Mouse (Mus musculus) E14TG2a.4 (cell line): ENCODE data around the gene Ism2.

ENCODE experiments used
- H3K27me3 ChIP-seq: 2 replicates; pipeline ENCODE4 v1.6.1; 2014; ENCODE audit warnings: low read length, control low read depth; ENCODE audit not compliant: insufficient read depth
- H3K36me3 ChIP-seq: 2 replicates; pipeline ENCODE4 v1.6.1; 2014; ENCODE audit warnings: low read length, control low read depth; ENCODE audit not compliant: insufficient read depth
- H3K4me1 ChIP-seq: replicated peaks from 2 replicates; pipeline ENCODE4 v1.6.1; 2014; ENCODE audit warnings: low read depth, low read length, control low read depth
- H3K4me3 ChIP-seq: replicated peaks from 2 replicates; pipeline ENCODE4 v1.5.1; 2014; ENCODE audit warnings: mild to moderate bottlenecking, low read length
- H3K9me3 ChIP-seq: 2 replicates; pipeline ENCODE4 v1.6.1; 2014; ENCODE audit warnings: low read length, control low read depth
- CTCF ChIP-seq: conservative IDR thresholded peaks from 2 replicates; pipeline ENCODE4 v1.5.1; 2014; ENCODE audit warnings: low read length
- NANOG ChIP-seq: IDR thresholded peaks from 2 replicates; pipeline ENCODE4 v1.6.1; 2014; ENCODE audit warnings: borderline replicate concordance, low read length, mixed read lengths
- POU5F1 ChIP-seq: IDR thresholded peaks from 2 replicates; pipeline ENCODE4 v1.6.1; 2014; ENCODE audit warnings: low read length, borderline replicate concordance

Gene Ism2

DNA sequence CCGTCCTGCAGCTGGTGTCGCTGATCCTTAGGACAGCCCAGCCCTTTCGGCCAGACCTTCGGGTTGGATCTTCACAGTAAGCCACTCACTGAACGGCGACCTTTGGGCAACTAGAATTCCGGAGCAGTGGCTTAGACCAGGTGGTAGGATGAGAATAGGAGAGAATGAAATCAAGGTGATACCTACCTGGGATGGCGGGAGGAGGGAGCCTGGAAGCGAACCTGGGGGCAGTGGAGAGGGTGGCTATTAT lies 861 bp upstream of the Ism2 start:
- Histone ChIP-seq H3K9me3 (no peaks in the 10 kb centered on the region), H3K36me3 (no peaks in the 10 kb centered on the region), H3K4me3 (peak overlapping the region; percentile 92), H3K4me1 (peaks cover 34% of the 10 kb centered on the region), H3K27me3 (peaks cover 29% of the 10 kb centered on the region)
- TF ChIP-seq NANOG (no peak), POU5F1 (no peak), CTCF (no peak)

DNA sequence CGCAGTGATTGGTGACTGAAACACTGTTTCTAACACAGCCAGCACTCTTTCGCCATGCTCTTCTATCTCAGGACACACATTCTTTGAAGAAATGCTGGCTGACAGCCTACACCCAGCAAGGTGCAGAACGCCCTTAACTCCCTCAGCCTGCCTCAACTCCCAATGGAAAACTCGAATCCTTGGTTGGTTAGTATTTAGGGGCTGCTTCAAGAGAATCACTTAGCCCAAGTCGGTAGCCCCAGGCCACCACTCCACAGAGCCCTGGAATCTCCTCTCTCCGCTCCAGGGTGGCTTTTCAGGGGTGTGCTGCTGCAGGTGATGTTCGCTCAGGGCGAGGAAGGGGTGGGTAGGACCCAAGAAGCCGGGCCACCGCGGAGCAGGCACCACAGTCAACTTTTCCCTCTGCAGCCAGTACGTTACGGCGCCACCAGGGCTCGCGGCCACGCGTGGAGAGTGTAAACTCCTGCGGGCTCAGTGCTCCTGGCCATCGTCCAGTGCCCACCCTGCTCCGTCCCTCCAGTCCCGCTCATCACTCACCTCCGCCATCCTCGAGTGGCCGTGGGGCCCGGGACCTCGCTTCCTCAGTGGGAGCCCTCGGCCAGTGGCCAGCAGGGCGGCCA lies 358 bp downstream of the Ism2 start:
- Histone ChIP-seq H3K9me3 (no peaks in the 10 kb centered on the region), H3K4me3 (peak overlapping the region; percentile 92), H3K36me3 (no peaks in the 10 kb centered on the region), H3K4me1 (peaks cover 36% of the 10 kb centered on the region), H3K27me3 (peaks cover 29% of the 10 kb centered on the region)
- TF ChIP-seq POU5F1 (no peak), CTCF (no peak), NANOG (no peak)

GRCm38 (mm10) chr12:87293934-87294333 lies 5.6 kb downstream of the Ism2 start:
- H3K4me3 ChIP-seq = no peak overlapping the region
- H3K27me3 ChIP-seq = peaks cover 10% of the 10 kb centered on the region
- no peaks in the 10 kb centered on the region for H3K9me3 ChIP-seq
- H3K4me1 ChIP-seq = peaks cover 47% of the 10 kb centered on the region
- no peaks in the 10 kb centered on the region for H3K36me3 ChIP-seq
- TF ChIP-seq POU5F1 (no peak), CTCF (no peak), NANOG (no peak)

- Histone ChIP-seq H3K9me3 (peaks cover 13% of the 10 kb centered on the region), H3K36me3 (peaks cover 7% of the 10 kb centered on the region; the same call in 1 of the 2 replicates), H3K27me3 (no peaks in the 10 kb centered on the region), H3K4me3 (no peak overlapping the region), H3K4me1 (peaks cover 62% of the 10 kb centered on the region)
- TF ChIP-seq CTCF (no peak), NANOG (peak; percentile 59; the same call in 1 of the 2 replicates), POU5F1 (no peak)
Observed at GRCm38 (mm10) chr12:87289100-87289499, 10.4 kb downstream of the Ism2 start.

- Histone ChIP-seq H3K27me3 (peaks cover 8% of the 10 kb centered on the region), H3K36me3 (peaks cover 7% of the 10 kb centered on the region; the same call in 1 of the 2 replicates), H3K9me3 (peaks cover 13% of the 10 kb centered on the region), H3K4me1 (peaks cover 75% of the 10 kb centered on the region), H3K4me3 (no peak overlapping the region)
- TF ChIP-seq CTCF (no peak), NANOG (no peak), POU5F1 (no peak)
Observed at GRCm38 (mm10) chr12:87284726-87285125, 14.8 kb downstream of the Ism2 start.

DNA sequence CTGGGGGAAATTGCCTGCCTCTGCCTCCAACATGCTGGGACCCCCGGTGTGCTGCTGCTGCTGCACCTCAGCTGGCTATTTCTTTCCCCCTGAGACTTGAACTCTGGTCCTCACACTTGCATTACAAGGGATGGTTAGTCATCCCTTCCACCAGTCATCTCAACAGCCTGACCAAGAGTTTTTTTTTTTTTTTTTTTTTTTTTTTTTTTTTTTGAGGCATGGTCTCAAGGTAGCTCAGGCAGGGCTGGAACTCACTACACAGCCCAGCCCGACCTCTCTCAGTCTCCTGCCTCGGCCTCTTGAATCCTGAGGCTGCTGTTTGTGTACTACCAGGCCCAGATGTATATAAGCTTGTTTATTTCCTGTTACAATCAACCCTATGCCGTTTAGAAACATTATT lies 15.2 kb downstream of the Ism2 start:
- H3K27me3 ChIP-seq = peaks cover 8% of the 10 kb centered on the region
- TF ChIP-seq NANOG (no peak), POU5F1 (no peak), CTCF (no peak)
- H3K4me1 ChIP-seq = peaks cover 75% of the 10 kb centered on the region
- peaks cover 7% of the 10 kb centered on the region; the same call in 1 of the 2 replicates for H3K36me3 ChIP-seq
- peaks cover 13% of the 10 kb centered on the region for H3K9me3 ChIP-seq
- no peak overlapping the region for H3K4me3 ChIP-seq

GRCm38 (mm10) chr12:87283706-87284105 lies 15.8 kb downstream of the Ism2 start:
- peaks cover 13% of the 10 kb centered on the region for H3K9me3 ChIP-seq
- H3K4me3 ChIP-seq = no peak overlapping the region
- H3K4me1 ChIP-seq = peaks cover 74% of the 10 kb centered on the region
- peaks cover 8% of the 10 kb centered on the region for H3K27me3 ChIP-seq
- TF ChIP-seq POU5F1 (no peak), CTCF (no peak), NANOG (no peak)
- peaks cover 7% of the 10 kb centered on the region; the same call in 1 of the 2 replicates for H3K36me3 ChIP-seq

- no peak for TF ChIP-seq NANOG
- H3K9me3 ChIP-seq = peaks cover 7% of the 10 kb centered on the region
Observed at GRCm38 (mm10) chr12:87282743-87283142, 16.8 kb downstream of the Ism2 start.

DNA sequence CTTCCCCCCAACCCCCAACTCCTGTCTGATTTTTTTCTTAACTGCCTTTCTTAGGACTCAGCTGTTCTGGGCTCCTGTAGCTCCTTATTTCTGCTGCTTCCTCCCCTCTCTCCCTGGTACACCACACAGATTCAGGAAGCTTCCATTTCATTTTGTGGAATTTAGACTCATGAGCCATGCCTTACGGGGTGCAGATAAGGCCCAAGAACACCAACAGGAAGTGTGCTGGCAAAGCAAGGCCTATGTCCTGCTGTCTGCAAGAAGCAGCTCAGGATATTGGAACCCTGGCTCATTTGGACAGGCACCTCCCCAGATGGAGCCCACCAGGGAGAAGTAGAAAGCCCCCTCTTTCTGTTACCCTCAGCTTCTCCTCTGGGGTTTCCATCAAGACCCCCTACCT lies 17.7 kb downstream of the Ism2 start:
- Histone ChIP-seq H3K36me3 (peaks cover 12% of the 10 kb centered on the region), H3K27me3 (peaks cover 8% of the 10 kb centered on the region), H3K4me3 (peak overlapping the region; percentile 65), H3K9me3 (no peaks in the 10 kb centered on the region), H3K4me1 (peaks cover 82% of the 10 kb centered on the region)
- TF ChIP-seq CTCF = no peak
- TF ChIP-seq POU5F1 = no peak
- no peak for TF ChIP-seq NANOG

More at GRCm38 (mm10) chr12:87282743-87283142, 16.8 kb downstream of the Ism2 start:
- H3K4me3 ChIP-seq = peak overlapping the region; percentile 65
- peaks cover 8% of the 10 kb centered on the region for H3K27me3 ChIP-seq
- H3K4me1 ChIP-seq = peaks cover 77% of the 10 kb centered on the region
- H3K36me3 ChIP-seq = peaks cover 7% of the 10 kb centered on the region; the same call in 1 of the 2 replicates
